Mouse (Mus musculus): ENCODE data around the gene Camk2d.

Gene Camk2d

GRCm38 (mm10) chr3:126596086-126596485, at the start of gene Camk2d:
Gene Camk2d (plus strand): TSS chr3:126596302.
- peak; percentile 95 for DNase-seq

- DNase-seq = no peak
Measured at GRCm38 (mm10) chr3:126547941-126548340, 48.2 kb upstream of the Camk2d start.

- no peak for DNase-seq
Measured at GRCm38 (mm10) chr3:126563646-126564045, 32.5 kb upstream of the Camk2d start.

GRCm38 (mm10) chr3:126570628-126571027, 25.5 kb upstream of the Camk2d start:
- no peak for DNase-seq

GRCm38 (mm10) chr3:126572915-126573314, 23.2 kb upstream of the Camk2d start:
- DNase-seq = no peak

- no peak for DNase-seq
Measured at GRCm38 (mm10) chr3:126575927-126576326, 20.2 kb upstream of the Camk2d start.

GRCm38 (mm10) chr3:126586134-126586533, 10.0 kb upstream of the Camk2d start:
- DNase-seq = no peak

- no peak for DNase-seq
Measured at GRCm38 (mm10) chr3:126587477-126587876, 8.6 kb upstream of the Camk2d start.

GRCm38 (mm10) chr3:126589556-126589955, 6.5 kb upstream of the Camk2d start:
- DNase-seq = no peak

GRCm38 (mm10) chr3:126595456-126595855, 646 bp upstream of the Camk2d start:
- DNase-seq = no peak

GRCm38 (mm10) chr3:126596491-126597160, 524 bp downstream of the Camk2d start:
- peak; percentile 80 for DNase-seq

- no peak for DNase-seq
Measured at GRCm38 (mm10) chr3:126597161-126597595, 1.1 kb downstream of the Camk2d start.

GRCm38 (mm10) chr3:126597596-126598328, 1.7 kb downstream of the Camk2d start:
- DNase-seq = no peak

- DNase-seq = no peak
Measured at GRCm38 (mm10) chr3:126598329-126598676, 2.2 kb downstream of the Camk2d start.

- no peak for DNase-seq
Measured at GRCm38 (mm10) chr3:126598881-126599280, 2.8 kb downstream of the Camk2d start.

GRCm38 (mm10) chr3:126599335-126599734, 3.2 kb downstream of the Camk2d start:
- no peak for DNase-seq

GRCm38 (mm10) chr3:126599936-126600335, 3.8 kb downstream of the Camk2d start:
- DNase-seq = no peak

- no peak for DNase-seq
Measured at GRCm38 (mm10) chr3:126602772-126603171, 6.7 kb downstream of the Camk2d start.

- no peak for DNase-seq
Measured at GRCm38 (mm10) chr3:126604656-126605434, 8.7 kb downstream of the Camk2d start.

GRCm38 (mm10) chr3:126609310-126609709, 13.2 kb downstream of the Camk2d start:
- DNase-seq = no peak

GRCm38 (mm10) chr3:126609795-126610451, 13.8 kb downstream of the Camk2d start:
- no peak for DNase-seq

- DNase-seq = no peak
Measured at GRCm38 (mm10) chr3:126611624-126612023, 15.5 kb downstream of the Camk2d start.

Measured in cerebellum, adult 11 months (tissue).